15 mouse cellular contexts compared by ENCODE assay signal in the genomic region with DNA sequence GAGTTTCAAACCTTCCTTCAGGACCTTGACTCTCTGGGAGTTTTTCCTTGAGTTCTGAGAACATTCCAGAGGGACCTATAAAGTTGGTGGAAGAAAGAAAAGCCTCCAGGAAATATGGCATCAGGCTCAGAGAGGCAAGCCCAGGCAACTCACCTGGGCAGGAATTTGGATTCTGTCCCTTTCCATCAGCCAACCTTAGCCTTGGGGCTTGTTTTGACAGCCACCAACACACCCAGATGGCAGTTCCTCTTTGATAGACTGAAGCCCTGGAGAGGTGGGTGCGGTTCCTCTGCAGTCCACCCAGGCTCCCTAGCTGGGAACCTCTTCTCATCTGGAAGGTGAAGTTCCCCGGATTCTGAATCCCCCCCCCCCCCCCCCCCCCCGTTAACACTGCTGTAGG. TPM values are rescaled to one million over a fixed set of nuclear protein-coding genes. Genes with fewer than 3 reads are reported as not detected.
DNase-seq lines count a peak whose midpoint lies in the region; ATAC-seq lines count a peak whose summit lies in the region.
"Had no signal": no experiment of that assay in that cellular context is flagged by ENCODE, and none has a peak within 500 bp of the region (broad histone marks: within the 10 kb centered on the region; RNA-seq: fewer than 3 reads in every experiment).

No protein-coding gene starts in this region.

- H3K9me3 ChIP-seq in lung, embryonic 15.5 days, result no peaks in the 10 kb centered on the region
- H3K9me3 ChIP-seq in limb, embryonic 12.5 days, result no peaks in the 10 kb centered on the region; the same call in 1 of the 2 replicates
- H3K9me3 ChIP-seq in stomach, embryonic 14.5 days (ENCODE audit: control insufficient read depth, low read depth, low read length), result no peaks in the 10 kb centered on the region

- H3K4me3 ChIP-seq in lung, embryonic 15.5 days, result no peak overlapping the region
- no peak overlapping the region for H3K4me3 ChIP-seq in limb, embryonic 12.5 days (replicated peaks)
- no peak overlapping the region for H3K4me3 ChIP-seq in stomach, embryonic 14.5 days (ENCODE audit: low read depth, low read length)

- intact Hi-C loops in left cerebral cortex, postnatal 36 days (cut with DNase I), result loop anchor here (5.0 kb wide), 1 partner anchor 39 kb away; no protein-coding TSS in a partner anchor

- peaks cover 40% of the 10 kb centered on the region for H3K4me1 ChIP-seq in lung, embryonic 15.5 days
- peaks cover 23% of the 10 kb centered on the region for H3K4me1 ChIP-seq in limb, embryonic 12.5 days (replicated peaks)
- peaks cover 16% of the 10 kb centered on the region for H3K4me1 ChIP-seq in stomach, embryonic 14.5 days (ENCODE audit: control insufficient read depth, insufficient read depth, low read length)

- no peak overlapping the region for H3K9ac ChIP-seq in lung, embryonic 15.5 days
- H3K9ac ChIP-seq in limb, embryonic 12.5 days (replicated peaks), result no peak overlapping the region
- no peak overlapping the region for H3K9ac ChIP-seq in stomach, embryonic 14.5 days (replicated peaks; ENCODE audit: low read depth, low read length)

- ATAC-seq in lung, embryonic 15.5 days (ENCODE audit: borderline replicate concordance, extremely low read depth, low FRiP score, low TSS enrichment), result no peak
- ATAC-seq in common myeloid progenitor, adult 5-6 weeks (replicated peaks; ENCODE audit: low read depth, poor library complexity, severe bottlenecking), result 0 out of 2 replicates have a peak, but pooled peaks have one; percentile 27
- ATAC-seq in limb, embryonic 12.5 days (ENCODE audit: insufficient number of reproducible peaks, insufficient read depth, low FRiP score, low TSS enrichment, low read depth), result no peak
- ATAC-seq in stomach, embryonic 14.5 days (ENCODE audit: insufficient number of reproducible peaks, insufficient read depth, low FRiP score, low read depth), result no peak
- no peak for ATAC-seq in inflammation-experienced regulatory T-cells, adult 6 months
- ATAC-seq: midbrain, embryonic 16.5 days had no signal

- peak overlapping the region; percentile 96 for H3K27ac ChIP-seq in lung, embryonic 15.5 days
- peak overlapping the region; percentile 83; the same call in 1 of the 2 replicates for H3K27ac ChIP-seq in limb, embryonic 12.5 days
- H3K27ac ChIP-seq in stomach, embryonic 14.5 days (ENCODE audit: low read length), result peak overlapping the region; percentile 71

- WGBS in lung, embryonic 15.5 days, result 59% methylated on average over 2 of the region's 3 CpGs
- WGBS in limb, embryonic 12.5 days, result 51% methylated on average over 3 of the region's 3 CpGs
- 33% methylated on average over 3 of the region's 3 CpGs for WGBS in stomach, embryonic 14.5 days

- H3K4me2 ChIP-seq in lung, embryonic 15.5 days, result no peak overlapping the region
- no peak overlapping the region for H3K4me2 ChIP-seq in limb, embryonic 12.5 days
- H3K4me2 ChIP-seq in stomach, embryonic 14.5 days (replicated peaks; ENCODE audit: low read depth, low read length), result no peak overlapping the region

- H3K36me3 ChIP-seq in lung, embryonic 15.5 days, result no peaks in the 10 kb centered on the region
- no peaks in the 10 kb centered on the region for H3K36me3 ChIP-seq in limb, embryonic 12.5 days
- no peaks in the 10 kb centered on the region for H3K36me3 ChIP-seq in stomach, embryonic 14.5 days (ENCODE audit: control insufficient read depth, insufficient read depth, low read length)

- DNase-seq in lung, postnatal 14 days, result no peak
- DNase-seq in thymus, postnatal 0 days (ENCODE audit: low spot score), result no peak
- DNase-seq in left cerebral cortex, postnatal 36 days (ENCODE audit: low spot score in 2 of 2), result no peak
- DNase-seq: adrenal gland, postnatal 25 days; cerebellum, adult 18-20 months; gastrocnemius, postnatal 25 days; heart, postnatal 36 days; thymus, postnatal 14 days had no signal

- H3K27me3 ChIP-seq in lung, embryonic 15.5 days, result no peaks in the 10 kb centered on the region
- H3K27me3 ChIP-seq in limb, embryonic 12.5 days, result no peaks in the 10 kb centered on the region
- no peaks in the 10 kb centered on the region for H3K27me3 ChIP-seq in stomach, embryonic 14.5 days (ENCODE audit: control insufficient read depth, insufficient read depth, low read length)

RNA-seq across cellular contexts. Expression of gene Lama5, which starts 10.8 kb away (rescaled TPM):
- 79.0 and 83.2 TPM in 2 replicates for polyA plus RNA-seq in lung, embryonic 15.5 days (2015; fragmentation: Nextera tagmentation; extraction: Ambion mirVana)
- 0.05 and 0.10 TPM in 2 replicates for total RNA-seq in common myeloid progenitor, adult 5-6 weeks (2017)
- polyA plus RNA-seq in limb, embryonic 12.5 days (2016; fragmentation: Nextera tagmentation; extraction: Ambion mirVana), result 20.9 and 22.3 TPM in 2 replicates
- 64.0 and 70.9 TPM in 2 replicates for polyA plus RNA-seq in stomach, embryonic 14.5 days (2014; fragmentation: Nextera tagmentation; extraction: Ambion mirVana)
- polyA plus RNA-seq in thymus, postnatal 0 days (2015; fragmentation: Nextera tagmentation; extraction: Ambion mirVana), result 4.8 and 6.6 TPM in 2 replicates
- under 1 TPM in 2 of 3 experiments, not detected in 1; 0.33 to 0.40 TPM for polyA plus RNA-seq in inflammation-experienced regulatory T-cells, adult 6 months (2017; shearing (Covaris generic))
- 1 to 10 TPM; 6.3 to 7.2 TPM for total RNA-seq in left cerebral cortex, postnatal 36 days (2021)

RNA-seq across cellular contexts. Expression of gene Rps21, which starts 20.7 kb away (rescaled TPM):
- 477 and 524 TPM in 2 replicates for polyA plus RNA-seq in lung, embryonic 15.5 days (2015; fragmentation: Nextera tagmentation; extraction: Ambion mirVana)
- 3,441 and 4,282 TPM in 2 replicates for total RNA-seq in common myeloid progenitor, adult 5-6 weeks (2017)
- 608 and 631 TPM in 2 replicates for polyA plus RNA-seq in limb, embryonic 12.5 days (2016; fragmentation: Nextera tagmentation; extraction: Ambion mirVana)
- 734 and 745 TPM in 2 replicates for polyA plus RNA-seq in stomach, embryonic 14.5 days (2014; fragmentation: Nextera tagmentation; extraction: Ambion mirVana)
- polyA plus RNA-seq in thymus, postnatal 0 days (2015; fragmentation: Nextera tagmentation; extraction: Ambion mirVana), result 928 and 961 TPM in 2 replicates
- polyA plus RNA-seq in inflammation-experienced regulatory T-cells, adult 6 months (2017; shearing (Covaris generic)), result 1,000 to 10,000 TPM; 1,053 to 1,596 (median 1,304) TPM
- total RNA-seq in left cerebral cortex, postnatal 36 days (2021), result 100 to 1,000 TPM; 622 to 695 TPM

RNA-seq across cellular contexts. Expression of gene Cables2, which starts 36.8 kb away (rescaled TPM):
- polyA plus RNA-seq in lung, embryonic 15.5 days (2015; fragmentation: Nextera tagmentation; extraction: Ambion mirVana), result 14.1 and 16.5 TPM in 2 replicates
- 9.2 and 11.8 TPM in 2 replicates for total RNA-seq in common myeloid progenitor, adult 5-6 weeks (2017)
- polyA plus RNA-seq in limb, embryonic 12.5 days (2016; fragmentation: Nextera tagmentation; extraction: Ambion mirVana), result 20.7 and 23.7 TPM in 2 replicates
- polyA plus RNA-seq in stomach, embryonic 14.5 days (2014; fragmentation: Nextera tagmentation; extraction: Ambion mirVana), result 15.5 and 20.4 TPM in 2 replicates
- 6.4 and 7.1 TPM in 2 replicates for polyA plus RNA-seq in thymus, postnatal 0 days (2015; fragmentation: Nextera tagmentation; extraction: Ambion mirVana)
- 1 to 10 TPM; 6.7 to 8.0 (median 7.7) TPM for polyA plus RNA-seq in inflammation-experienced regulatory T-cells, adult 6 months (2017; shearing (Covaris generic))
- total RNA-seq in left cerebral cortex, postnatal 36 days (2021), result 10 to 100 TPM; 26.5 to 31.7 TPM

RNA-seq across cellular contexts. Expression of gene Rbbp8nl, which starts 53.2 kb away (rescaled TPM):
- 2.3 and 3.1 TPM in 2 replicates for polyA plus RNA-seq in lung, embryonic 15.5 days (2015; fragmentation: Nextera tagmentation; extraction: Ambion mirVana)
- total RNA-seq in common myeloid progenitor, adult 5-6 weeks (2017), result not detected in 2 replicates
- polyA plus RNA-seq in limb, embryonic 12.5 days (2016; fragmentation: Nextera tagmentation; extraction: Ambion mirVana), result 0.52 and 0.56 TPM in 2 replicates
- polyA plus RNA-seq in stomach, embryonic 14.5 days (2014; fragmentation: Nextera tagmentation; extraction: Ambion mirVana), result 3.1 TPM in 2 replicates
- polyA plus RNA-seq in thymus, postnatal 0 days (2015; fragmentation: Nextera tagmentation; extraction: Ambion mirVana), result 0.05 TPM in 1 of 2 replicates, not detected in the other
- polyA plus RNA-seq in inflammation-experienced regulatory T-cells, adult 6 months (2017; shearing (Covaris generic)), result not detected
- not detected for total RNA-seq in left cerebral cortex, postnatal 36 days (2021)
- total RNA-seq: adrenal gland, postnatal 25 days; gastrocnemius, postnatal 25 days; heart, postnatal 36 days; left cerebral cortex, postnatal 10 days had no signal
- polyA plus RNA-seq: midbrain, embryonic 16.5 days had no signal
